Mouse (Mus musculus) heart, embryonic 16.5 days (tissue): ENCODE results near the gene Gpc6. TPM values are rescaled to one million over a fixed set of nuclear protein-coding genes. Genes with fewer than 3 reads are reported as not detected.
A peak's percentile ranks its signal among the peaks of the same experiment; 100 is the strongest.

Experiments
- ATAC-seq: fragments of 200-750 bp; cut with Nextera tagmentation; replicated peaks from 2 replicates; pipeline ENCODE4 v1.8.0; 2017; ENCODE audit warnings: moderate number of reproducible peaks; ENCODE audit not compliant: insufficient read depth, low FRiP score; ENCODE audit errors: extremely low read depth
- H3K27ac ChIP-seq: fragments of 300-500 bp; sonication (generic); 2 replicates; pipeline ENCODE4 v1.5.1; 2014; ENCODE audit warnings: mild to moderate bottlenecking, low read length, control low read depth, moderate library complexity
- H3K27me3 ChIP-seq: fragments of 300-500 bp; sonication (generic); 2 replicates; pipeline ENCODE4 v1.6.1; 2014; ENCODE audit warnings: low read length, mixed read lengths; ENCODE audit not compliant: control insufficient read depth, insufficient read depth
- H3K36me3 ChIP-seq: fragments of 300-500 bp; sonication (generic); 2 replicates; pipeline ENCODE4 v1.6.1; 2014; ENCODE audit not compliant: control insufficient read depth, insufficient read depth
- H3K4me1 ChIP-seq: fragments of 300-500 bp; sonication (generic); 2 replicates; pipeline ENCODE4 v1.6.1; 2014; ENCODE audit warnings: low read length, mixed read lengths; ENCODE audit not compliant: control insufficient read depth, insufficient read depth
- H3K4me2 ChIP-seq: fragments of 300-500 bp; sonication (generic); 2 replicates; pipeline ENCODE4 v1.6.1; 2014; ENCODE audit warnings: low read depth, mild to moderate bottlenecking, control low read depth, low read length
- H3K4me3 ChIP-seq: fragments of 300-500 bp; sonication (generic); 2 replicates; pipeline ENCODE4 v1.5.1; 2014; ENCODE audit warnings: mild to moderate bottlenecking, control low read depth, low read length
- H3K9ac ChIP-seq: fragments of 300-500 bp; sonication (generic); 2 replicates; pipeline ENCODE4 v1.6.1; 2014; ENCODE audit warnings: low read length, control low read depth
- H3K9me3 ChIP-seq: fragments of 300-500 bp; sonication (generic); replicated peaks from 2 replicates; pipeline ENCODE4 v1.6.1; 2016; ENCODE audit warnings: low read length; ENCODE audit not compliant: control insufficient read depth
- WGBS: fragments of 180-500 bp; shearing (Covaris S2); extraction: QIAGEN DNeasy Blood & Tissue Kit; methylation state at CpG from one replicate; pipeline ENCODE4 v1.1.7; 2014; 5-methylcytosine and 5-hydroxymethylcytosine counted together
- polyA plus RNA-seq: library from polyadenylated mRNA; unstranded; fragments of >200 nt; fragmentation: Nextera tagmentation; extraction: Ambion mirVana; gene quantifications from 2 replicates; pipeline ENCODE4 v1.2.1, GENCODE M21; 2015

The Gpc6 gene
- polyA plus RNA-seq, 1 experiment from 2014 or later = 15.8 TPM

- H3K9me3 ChIP-seq = no peaks in the 10 kb centered on the region
- peaks cover 5% of the 10 kb centered on the region; the same call in 1 of the 2 replicates for H3K4me1 ChIP-seq
- H3K9ac ChIP-seq = no peak overlapping the region
- H3K4me2 ChIP-seq = no peak overlapping the region
- no peaks in the 10 kb centered on the region for H3K27me3 ChIP-seq
- no peak for ATAC-seq
- no peak overlapping the region for H3K27ac ChIP-seq
- H3K4me3 ChIP-seq = no peak overlapping the region
- 61% methylated on average over 6 of the region's 6 CpGs for WGBS
- no peaks in the 10 kb centered on the region for H3K36me3 ChIP-seq
Measured at GRCm38 (mm10) chr14:117141077-117141848, 216.1 kb downstream of the Gpc6 start.

DNA sequence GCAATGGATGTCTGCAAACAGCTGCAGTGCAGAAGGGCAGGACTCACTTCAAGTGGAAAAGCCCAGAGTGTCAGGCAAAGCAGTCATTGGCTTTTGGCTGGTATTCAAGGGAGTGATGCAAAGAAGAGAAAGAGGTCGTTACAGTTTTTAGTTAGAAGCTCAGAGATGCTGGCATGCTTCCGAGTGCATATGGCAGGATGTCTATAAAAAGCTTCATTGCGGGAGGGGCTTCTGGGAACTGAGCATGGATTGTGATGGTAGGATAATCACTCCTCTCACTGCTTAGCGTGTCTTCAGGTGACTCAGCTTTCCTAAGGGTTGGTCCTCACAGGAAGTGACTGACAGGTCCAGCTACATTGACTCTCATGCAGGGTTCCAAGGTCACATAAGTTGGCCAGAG, 221.0 kb downstream of the Gpc6 start:
- 0 out of 2 replicates have a peak, but pooled peaks have one; percentile 32 for ATAC-seq
- H3K9me3 ChIP-seq = no peaks in the 10 kb centered on the region
- H3K36me3 ChIP-seq = no peaks in the 10 kb centered on the region
- no peak overlapping the region for H3K9ac ChIP-seq
- H3K4me2 ChIP-seq = no peak overlapping the region
- WGBS = 36% methylated on average over 4 of the region's 4 CpGs
- no peak overlapping the region for H3K27ac ChIP-seq
- H3K27me3 ChIP-seq = no peaks in the 10 kb centered on the region
- H3K4me1 ChIP-seq = peaks cover 5% of the 10 kb centered on the region; the same call in 1 of the 2 replicates
- H3K4me3 ChIP-seq = no peak overlapping the region

DNA sequence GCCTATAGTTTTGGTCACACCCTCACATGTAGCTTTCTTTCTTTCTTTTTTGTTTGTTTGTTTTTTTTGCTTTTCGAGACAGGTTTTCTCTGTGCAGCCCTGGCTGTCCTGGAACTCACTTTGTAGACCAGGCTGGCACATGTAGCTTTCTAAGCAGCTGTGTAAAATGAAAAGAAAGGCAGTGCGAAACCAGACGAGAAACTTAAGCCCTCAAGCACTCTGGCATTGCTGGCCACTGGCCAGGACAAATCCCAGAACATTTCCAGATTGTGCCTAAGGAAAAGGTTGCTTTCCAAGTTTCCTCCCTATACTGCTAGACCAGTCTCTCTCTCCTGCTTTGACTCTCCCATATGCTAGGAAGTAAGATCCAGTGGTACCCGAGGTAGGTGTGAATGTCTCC, 221.6 kb downstream of the Gpc6 start:
- Histone ChIP-seq H3K27me3 (no peaks in the 10 kb centered on the region), H3K9me3 (no peaks in the 10 kb centered on the region), H3K4me2 (no peak overlapping the region), H3K4me3 (no peak overlapping the region), H3K9ac (no peak overlapping the region), H3K27ac (no peak overlapping the region), H3K36me3 (no peaks in the 10 kb centered on the region), H3K4me1 (peaks cover 5% of the 10 kb centered on the region; the same call in 1 of the 2 replicates)
- ATAC-seq = no peak
- WGBS = 50% methylated on average over 4 of the region's 4 CpGs

GRCm38 (mm10) chr14:117151621-117152020, 226.5 kb downstream of the Gpc6 start:
- no peaks in the 10 kb centered on the region for H3K36me3 ChIP-seq
- no peak for ATAC-seq
- no peak overlapping the region for H3K4me3 ChIP-seq
- H3K9ac ChIP-seq = no peak overlapping the region
- H3K9me3 ChIP-seq = no peaks in the 10 kb centered on the region
- WGBS = 88% methylated on average over 7 of the region's 7 CpGs
- H3K27ac ChIP-seq = no peak overlapping the region
- H3K27me3 ChIP-seq = no peaks in the 10 kb centered on the region
- H3K4me2 ChIP-seq = no peak overlapping the region
- no peaks in the 10 kb centered on the region for H3K4me1 ChIP-seq

DNA sequence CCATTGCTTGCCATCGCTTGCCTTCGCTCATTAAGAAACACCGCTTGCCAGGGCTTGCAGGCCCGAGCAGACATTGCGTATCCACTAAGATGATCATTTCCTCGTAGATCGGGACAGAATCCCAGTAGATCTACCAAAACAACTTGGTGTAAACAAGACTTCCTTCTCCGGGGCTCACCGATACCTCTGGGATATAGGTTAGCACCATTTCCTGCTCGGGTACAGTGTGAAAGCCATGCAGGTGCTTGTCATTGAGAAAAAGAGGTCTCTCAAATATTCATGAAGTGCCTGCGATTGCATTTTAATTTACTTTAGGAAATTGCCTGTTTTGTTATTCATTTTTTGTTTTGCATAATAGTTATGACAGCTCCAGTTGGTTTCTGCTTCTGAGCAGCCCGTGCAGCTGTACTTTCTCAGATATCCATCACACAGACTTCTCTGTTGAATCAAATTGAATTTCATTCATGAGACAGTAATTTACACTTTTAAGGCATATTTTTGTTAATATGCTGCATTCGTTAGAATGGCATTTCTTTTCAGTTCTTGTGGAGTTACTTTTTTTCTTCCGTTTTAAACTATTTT, 230.9 kb downstream of the Gpc6 start:
- ATAC-seq = no peak
- H3K27ac ChIP-seq = no peak overlapping the region
- H3K4me3 ChIP-seq = no peak overlapping the region
- H3K9ac ChIP-seq = no peak overlapping the region
- no peak overlapping the region for H3K4me2 ChIP-seq
- no peaks in the 10 kb centered on the region for H3K4me1 ChIP-seq
- H3K36me3 ChIP-seq = no peaks in the 10 kb centered on the region
- H3K27me3 ChIP-seq = no peaks in the 10 kb centered on the region
- no peaks in the 10 kb centered on the region for H3K9me3 ChIP-seq
- WGBS = 87% methylated on average over 14 of the region's 14 CpGs

DNA sequence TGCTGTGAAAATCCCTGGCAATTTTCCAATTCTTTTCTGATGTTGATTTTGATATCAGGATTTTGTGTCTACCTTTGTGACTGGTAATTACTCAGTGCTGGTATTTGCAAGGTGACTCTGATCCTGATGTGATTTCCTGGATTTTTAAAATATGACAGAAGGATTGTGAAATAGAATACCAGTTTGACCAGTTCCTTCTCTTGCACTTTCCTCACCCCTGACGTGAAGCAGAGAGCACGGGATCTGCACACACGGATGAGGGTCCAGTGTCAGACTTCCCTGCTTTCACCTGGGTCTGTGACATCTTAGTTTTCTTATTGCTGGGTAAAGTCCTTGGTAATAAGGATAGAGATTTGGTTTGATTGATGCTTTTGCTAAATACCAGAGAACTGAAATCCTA, 232.3 kb downstream of the Gpc6 start:
- no peak overlapping the region for H3K4me3 ChIP-seq
- H3K27me3 ChIP-seq = no peaks in the 10 kb centered on the region
- H3K4me2 ChIP-seq = no peak overlapping the region
- H3K9ac ChIP-seq = no peak overlapping the region
- ATAC-seq = no peak
- no peaks in the 10 kb centered on the region for H3K36me3 ChIP-seq
- WGBS = 82% methylated on average over 3 of the region's 3 CpGs
- H3K4me1 ChIP-seq = no peaks in the 10 kb centered on the region
- H3K9me3 ChIP-seq = no peaks in the 10 kb centered on the region
- H3K27ac ChIP-seq = no peak overlapping the region

- Histone ChIP-seq H3K4me3 (no peak overlapping the region), H3K27ac (no peak overlapping the region), H3K4me2 (no peak overlapping the region), H3K9me3 (no peaks in the 10 kb centered on the region), H3K27me3 (no peaks in the 10 kb centered on the region), H3K4me1 (no peaks in the 10 kb centered on the region), H3K36me3 (no peaks in the 10 kb centered on the region), H3K9ac (no peak overlapping the region)
- 93% methylated on average over 5 of the region's 5 CpGs for WGBS
- no peak for ATAC-seq
Measured at GRCm38 (mm10) chr14:117166350-117166749, 241.2 kb downstream of the Gpc6 start.

DNA sequence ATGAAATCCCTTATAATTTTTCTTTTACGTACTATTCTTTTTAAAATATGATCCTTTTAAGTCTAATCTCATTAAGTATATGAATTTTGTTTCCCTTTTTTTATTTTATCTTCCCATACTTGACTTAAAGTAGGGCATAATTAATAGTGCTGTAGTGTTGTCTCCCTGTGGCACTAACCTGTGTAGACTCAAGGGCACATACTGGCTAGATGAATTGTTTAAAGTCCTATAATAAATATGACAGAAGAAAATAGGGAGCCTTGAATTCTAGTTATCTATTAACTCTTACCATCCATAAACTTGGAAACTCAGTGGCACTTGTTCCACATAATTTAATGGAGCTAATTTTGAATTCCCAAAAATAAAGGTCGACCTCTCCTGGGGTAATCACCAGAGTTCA, 268.2 kb downstream of the Gpc6 start:
- no peak overlapping the region for H3K4me3 ChIP-seq
- H3K4me2 ChIP-seq = no peak overlapping the region
- H3K9me3 ChIP-seq = no peaks in the 10 kb centered on the region
- no peaks in the 10 kb centered on the region for H3K27me3 ChIP-seq
- H3K4me1 ChIP-seq = no peaks in the 10 kb centered on the region
- no peak for ATAC-seq
- no peak overlapping the region for H3K9ac ChIP-seq
- H3K27ac ChIP-seq = no peak overlapping the region
- 92% methylated on average over 2 of the region's 2 CpGs for WGBS
- H3K36me3 ChIP-seq = no peaks in the 10 kb centered on the region

- Histone ChIP-seq H3K4me1 (no peaks in the 10 kb centered on the region), H3K4me2 (no peak overlapping the region), H3K36me3 (no peaks in the 10 kb centered on the region), H3K9ac (no peak overlapping the region), H3K27ac (no peak overlapping the region), H3K4me3 (no peak overlapping the region), H3K27me3 (no peaks in the 10 kb centered on the region), H3K9me3 (no peaks in the 10 kb centered on the region)
- 48% methylated on average over 2 of the region's 2 CpGs for WGBS
- no peak for ATAC-seq
Measured at GRCm38 (mm10) chr14:117202012-117202411, 276.9 kb downstream of the Gpc6 start.
